Mouse (Mus musculus) embryonic facial prominence, embryonic 14.5 days (tissue): Measurements from ENCODE around the gene Rps6ka2. TPM values are rescaled to one million over a fixed set of nuclear protein-coding genes. Genes with fewer than 3 reads are reported as not detected.

Experiments
- polyA plus RNA-seq: library from polyadenylated mRNA; unstranded; fragments of >200 nt; fragmentation: Nextera tagmentation; extraction: Ambion mirVana; gene quantifications from 2 replicates; pipeline ENCODE4 v1.2.1, GENCODE M21; 2014

The Rps6ka2 gene
- polyA plus RNA-seq, 1 experiment from 2014 or later = 14.0 TPM

Other genes with a start within 250 kb of the Rps6ka2 start
- gene Rsph3b, start 221.4 kb upstream of the Rps6ka2 start, polyA plus RNA-seq = 43.2 and 44.6 TPM in 2 replicates
- gene Tagap1, start 209.0 kb upstream of the Rps6ka2 start, polyA plus RNA-seq = 45.9 and 48.1 TPM in 2 replicates
- gene Rnaset2b, start 199.5 kb upstream of the Rps6ka2 start, polyA plus RNA-seq = 183 and 184 TPM in 2 replicates
- gene Gm49721, start 191.2 kb upstream of the Rps6ka2 start, polyA plus RNA-seq = 0.10 and 0.37 TPM in 2 replicates
- gene Gm1604a, start 144.5 kb upstream of the Rps6ka2 start, polyA plus RNA-seq = not detected in 2 replicates
- 0.13 TPM in 1 of 2 replicates, not detected in the other for gene Tcp10a, start 154.5 kb downstream of the Rps6ka2 start, polyA plus RNA-seq
- not detected in 2 replicates for gene Ttll2, start 182.6 kb downstream of the Rps6ka2 start, polyA plus RNA-seq
- gene Gm49630, start 201.9 kb downstream of the Rps6ka2 start, polyA plus RNA-seq = not detected in 2 replicates
- gene Unc93a2, start 215.3 kb downstream of the Rps6ka2 start, polyA plus RNA-seq = not detected in 2 replicates